Mouse (Mus musculus): Measurements from ENCODE around the gene Fscn2. TPM values are rescaled to one million over a fixed set of nuclear protein-coding genes. Genes with fewer than 3 reads are reported as not detected.
A peak's percentile ranks its signal among the peaks of the same experiment; 100 is the strongest.

The Fscn2 gene
- polyA plus RNA-seq (2016; fragmentation: Nextera tagmentation; extraction: Ambion mirVana) = 1.2 and 1.3 TPM in 2 replicates

DNA sequence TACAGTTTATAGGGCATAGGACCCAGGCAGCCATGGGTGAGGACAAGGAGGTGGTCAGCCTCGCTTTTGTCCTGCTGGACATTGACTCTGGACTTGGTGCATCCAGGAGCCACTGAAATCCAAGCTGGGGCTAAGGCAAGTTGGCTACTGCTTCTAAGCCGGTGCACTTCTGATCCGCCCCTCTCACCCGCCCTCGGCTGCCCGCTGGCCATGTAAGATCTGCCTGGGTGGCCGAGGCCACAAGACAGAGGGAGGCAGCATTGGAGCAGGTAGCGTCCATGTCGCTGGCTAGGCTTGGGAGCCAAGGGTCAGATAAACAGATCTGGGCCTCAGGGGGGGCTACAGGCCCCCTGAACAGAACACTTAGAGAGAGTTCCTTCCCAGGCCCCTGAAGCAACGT lies at the start of gene Fscn2:
Gene Fscn2 (plus strand): TSS at position 240 of the 400 bp plus-strand sequence.
- Histone ChIP-seq H3K4me2 (replicated peaks) (no peak within 1 kb of the TSS), H3K36me3 (no peaks in the 10 kb centered on the region), H3K9me3 (replicated peaks) (no peaks in the 10 kb centered on the region), H3K27ac (no peak within 1 kb of the TSS), H3K9ac (0 out of 2 replicates have a peak within 1 kb of the TSS, but pooled peaks have one; percentile 13), H3K4me1 (peaks cover 54% of the 10 kb centered on the region), H3K4me3 (no peak within 1 kb of the TSS), H3K27me3 (peaks cover 3% of the 10 kb centered on the region; the same call in 1 of the 2 replicates)
- ATAC-seq (ENCODE audit: low FRiP score) = no peak
- 68% methylated on average over 10 of the region's 10 CpGs for WGBS

DNA sequence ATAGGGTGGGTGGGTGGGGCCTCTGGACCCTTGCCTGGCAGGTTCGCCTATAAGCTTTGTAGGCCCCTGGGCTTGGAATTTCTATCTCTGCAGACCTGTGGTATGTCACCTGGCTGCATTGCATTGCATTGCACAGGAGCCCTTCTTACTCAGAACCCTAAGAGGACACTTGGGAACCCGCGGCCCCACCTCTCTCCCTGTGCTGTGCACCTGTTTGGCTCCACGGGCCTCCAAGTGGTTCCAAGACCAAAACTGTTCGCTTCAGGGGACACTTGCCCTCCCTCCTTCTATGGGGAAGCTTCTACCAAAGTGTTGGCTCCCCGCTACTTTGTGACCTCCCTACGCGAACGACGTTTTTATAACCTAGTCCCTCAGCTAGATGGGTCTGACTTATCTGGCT lies 49.8 kb upstream of the Fscn2 start:
- no peak for ATAC-seq (ENCODE audit: low FRiP score)
- H3K4me3 ChIP-seq = peak overlapping the region; percentile 36
- peak overlapping the region; percentile 73 for H3K4me2 ChIP-seq (replicated peaks)
- WGBS = 44% methylated on average over 10 of the region's 10 CpGs
- H3K9ac ChIP-seq = peak overlapping the region; percentile 68
- H3K9me3 ChIP-seq (replicated peaks) = no peaks in the 10 kb centered on the region
- H3K27me3 ChIP-seq = peaks cover 8% of the 10 kb centered on the region
- H3K36me3 ChIP-seq = no peaks in the 10 kb centered on the region
- H3K27ac ChIP-seq = peak overlapping the region; percentile 93
- H3K4me1 ChIP-seq = peaks cover 54% of the 10 kb centered on the region

GRCm38 (mm10) chr11:120312069-120312468 lies 49.3 kb upstream of the Fscn2 start:
- WGBS = 79% methylated on average over 6 of the region's 6 CpGs
- peaks cover 5% of the 10 kb centered on the region; the same call in 1 of the 2 replicates for H3K27me3 ChIP-seq
- no peak overlapping the region for H3K4me3 ChIP-seq
- 0 out of 2 replicates have a peak overlapping the region, but pooled peaks have one; percentile 93 for H3K27ac ChIP-seq
- H3K4me2 ChIP-seq (replicated peaks) = 0 out of 2 replicates have a peak overlapping the region, but pooled peaks have one; percentile 4
- H3K4me1 ChIP-seq = peaks cover 54% of the 10 kb centered on the region
- no peak overlapping the region for H3K9ac ChIP-seq
- H3K9me3 ChIP-seq (replicated peaks) = no peaks in the 10 kb centered on the region
- no peaks in the 10 kb centered on the region for H3K36me3 ChIP-seq
- no peak for ATAC-seq (ENCODE audit: low FRiP score)

DNA sequence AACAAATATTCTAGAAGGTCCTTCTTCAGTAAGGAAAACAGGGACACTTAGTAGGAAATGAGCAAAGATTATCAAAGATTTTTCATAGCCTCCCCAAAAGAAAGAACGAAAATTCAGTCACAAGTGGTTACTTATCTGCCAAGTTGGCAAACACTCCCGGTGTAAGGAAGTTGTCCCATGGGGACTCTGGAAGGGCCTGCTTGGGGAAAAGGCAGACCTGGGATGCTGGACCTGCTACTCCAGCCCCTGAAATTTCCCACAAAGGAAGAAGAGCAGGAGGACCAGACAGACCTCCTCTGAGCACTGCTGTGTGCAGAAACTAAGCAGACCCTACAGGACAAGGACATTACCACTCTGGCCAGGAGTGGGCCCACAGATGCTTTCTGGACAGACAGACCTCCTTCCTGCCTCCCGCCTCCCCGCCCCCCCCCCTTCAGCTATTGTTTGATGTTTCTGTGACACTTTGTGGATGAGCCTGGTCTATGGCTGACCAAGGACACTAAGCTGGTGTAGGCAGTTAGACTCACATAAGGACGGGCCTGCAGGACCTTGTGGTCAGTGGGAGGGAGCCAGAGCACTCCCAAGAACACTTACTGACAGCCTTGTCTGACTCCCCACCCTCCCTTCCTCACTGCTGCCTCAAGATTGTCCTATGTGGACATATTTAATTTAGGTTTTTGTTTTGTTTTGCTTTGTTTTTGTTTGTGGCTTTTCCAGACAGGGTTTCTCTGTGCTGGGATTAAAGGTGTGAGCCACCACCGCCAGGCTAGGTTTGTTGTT lies 47.2 kb upstream of the Fscn2 start:
- no peak overlapping the region for H3K4me2 ChIP-seq (replicated peaks)
- 49% methylated on average over 6 of the region's 6 CpGs for WGBS
- peaks cover 45% of the 10 kb centered on the region for H3K4me1 ChIP-seq
- no peak for ATAC-seq (ENCODE audit: low FRiP score)
- H3K27me3 ChIP-seq = 0 out of 2 replicates have a peak, but pooled peaks cover under 1% of the 10 kb centered on the region
- no peaks in the 10 kb centered on the region for H3K36me3 ChIP-seq
- no peaks in the 10 kb centered on the region for H3K9me3 ChIP-seq (replicated peaks)
- H3K27ac ChIP-seq = peak overlapping the region; percentile 97; the same call in 1 of the 2 replicates
- H3K9ac ChIP-seq = no peak overlapping the region
- no peak overlapping the region for H3K4me3 ChIP-seq

DNA sequence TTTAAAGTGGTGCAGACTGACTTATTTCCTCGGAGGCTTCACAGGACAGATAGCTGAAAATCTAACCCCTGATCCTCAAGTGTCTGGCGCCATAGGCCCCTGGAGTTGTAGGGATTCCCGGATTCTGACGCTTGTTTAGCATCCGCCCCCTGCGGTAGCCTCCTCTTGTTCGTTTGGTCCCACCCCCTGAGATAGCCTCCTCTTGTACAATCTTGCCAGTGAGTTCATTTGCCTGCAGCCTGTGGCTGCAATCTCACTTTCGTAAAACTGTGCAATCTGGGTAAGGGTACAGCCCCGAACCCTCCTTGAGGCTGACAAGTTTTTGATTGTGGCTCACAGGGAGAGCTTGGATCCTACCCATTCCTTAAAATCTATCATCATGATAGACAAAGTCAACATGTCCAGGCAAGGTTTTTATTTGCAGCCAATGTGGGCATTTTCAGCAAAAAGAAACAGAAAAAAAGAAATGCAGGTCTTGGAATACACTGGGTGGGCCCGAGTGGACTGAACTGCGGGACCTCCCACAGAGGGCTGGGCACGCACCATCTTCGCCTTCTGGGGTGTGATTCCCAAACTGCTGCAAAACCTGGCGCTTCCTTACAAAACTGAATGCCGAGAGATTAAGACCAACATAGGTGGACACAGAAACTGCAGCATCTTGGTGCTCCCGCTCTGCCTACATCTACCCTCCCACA lies 46.5 kb upstream of the Fscn2 start:
- H3K27me3 ChIP-seq = no peaks in the 10 kb centered on the region
- peaks cover 45% of the 10 kb centered on the region for H3K4me1 ChIP-seq
- WGBS = 43% methylated on average over 16 of the region's 16 CpGs
- ATAC-seq (ENCODE audit: low FRiP score) = no peak
- H3K9ac ChIP-seq = peak overlapping the region; percentile 71
- H3K4me2 ChIP-seq (replicated peaks) = peak overlapping the region; percentile 83
- H3K9me3 ChIP-seq (replicated peaks) = no peaks in the 10 kb centered on the region
- H3K27ac ChIP-seq = peak overlapping the region; percentile 97
- H3K4me3 ChIP-seq = peak overlapping the region; percentile 43; the same call in 1 of the 2 replicates
- H3K36me3 ChIP-seq = no peaks in the 10 kb centered on the region

DNA sequence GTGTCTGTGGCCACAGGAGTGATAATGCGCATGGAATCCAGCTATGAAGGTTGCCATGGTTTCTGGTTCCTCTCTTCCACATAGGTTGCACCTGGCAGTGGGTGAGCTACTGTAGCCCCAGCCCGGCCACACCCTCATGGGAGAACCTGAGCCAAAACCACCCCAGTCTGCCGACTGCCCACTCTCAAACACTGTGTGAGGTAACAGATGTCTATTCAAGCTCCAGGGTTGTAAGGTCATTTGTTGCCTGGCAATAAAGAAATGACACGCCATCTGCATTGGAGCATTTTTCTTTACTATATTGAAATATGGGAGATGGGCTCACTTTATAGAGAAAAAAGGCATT lies 45.9 kb upstream of the Fscn2 start:
- H3K36me3 ChIP-seq = no peaks in the 10 kb centered on the region
- peak overlapping the region; percentile 71 for H3K9ac ChIP-seq
- ATAC-seq (ENCODE audit: low FRiP score) = no peak
- H3K27me3 ChIP-seq = no peaks in the 10 kb centered on the region
- H3K27ac ChIP-seq = peak overlapping the region; percentile 97
- WGBS = 21% methylated on average over 4 of the region's 4 CpGs
- peak overlapping the region; percentile 83 for H3K4me2 ChIP-seq (replicated peaks)
- peaks cover 43% of the 10 kb centered on the region for H3K4me1 ChIP-seq
- peak overlapping the region; percentile 43 for H3K4me3 ChIP-seq
- no peaks in the 10 kb centered on the region for H3K9me3 ChIP-seq (replicated peaks)

DNA sequence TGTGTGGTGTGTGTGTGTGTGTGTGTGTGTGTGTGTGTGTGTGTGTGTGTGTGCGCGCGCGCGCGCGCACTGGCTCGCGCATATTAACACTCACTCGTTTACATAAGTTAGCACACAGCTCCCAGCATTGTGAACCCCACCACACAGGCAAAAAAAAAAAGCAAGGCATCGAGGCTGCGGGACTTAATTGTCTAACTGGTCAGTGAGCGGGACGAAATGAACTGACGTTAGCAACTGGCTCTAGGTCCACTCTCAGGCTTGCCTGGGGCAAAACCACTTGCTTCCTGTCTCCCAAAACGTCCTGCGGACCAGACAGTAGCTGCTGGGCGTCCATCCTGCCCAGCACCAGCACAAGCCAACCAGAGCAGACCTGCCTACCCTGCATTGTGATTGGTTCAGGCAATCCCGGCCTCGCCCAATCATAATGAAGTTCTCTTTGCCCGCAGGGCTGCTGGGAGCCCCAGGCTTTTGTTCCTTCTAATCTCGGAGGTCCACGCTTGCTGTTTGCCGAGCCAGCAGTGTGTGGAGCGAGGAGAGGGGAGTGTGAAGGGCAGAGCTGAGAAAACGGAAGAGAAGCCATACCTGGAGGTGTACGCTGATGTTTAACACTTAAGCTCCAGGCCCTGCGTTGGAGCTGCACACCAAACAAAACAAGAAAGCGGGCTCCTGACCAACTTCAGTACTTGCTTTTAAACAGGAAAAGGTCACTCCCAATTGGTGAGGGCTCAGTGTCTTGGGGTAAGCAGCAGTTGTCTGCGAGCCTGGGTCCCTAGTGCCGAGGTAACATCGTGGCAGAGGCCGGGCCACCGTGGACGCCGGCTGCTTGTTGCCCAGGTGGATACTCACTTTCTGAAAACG lies 45.3 kb upstream of the Fscn2 start:
- peak overlapping the region; percentile 83 for H3K4me2 ChIP-seq (replicated peaks)
- H3K27me3 ChIP-seq = no peaks in the 10 kb centered on the region
- peak; percentile 97 for ATAC-seq (ENCODE audit: low FRiP score)
- peak overlapping the region; percentile 71 for H3K9ac ChIP-seq
- H3K4me1 ChIP-seq = peaks cover 39% of the 10 kb centered on the region
- 4% methylated on average over 37 of the region's 37 CpGs for WGBS
- no peaks in the 10 kb centered on the region for H3K9me3 ChIP-seq (replicated peaks)
- H3K27ac ChIP-seq = peak overlapping the region; percentile 97
- peak overlapping the region; percentile 43 for H3K4me3 ChIP-seq
- H3K36me3 ChIP-seq = no peaks in the 10 kb centered on the region

DNA sequence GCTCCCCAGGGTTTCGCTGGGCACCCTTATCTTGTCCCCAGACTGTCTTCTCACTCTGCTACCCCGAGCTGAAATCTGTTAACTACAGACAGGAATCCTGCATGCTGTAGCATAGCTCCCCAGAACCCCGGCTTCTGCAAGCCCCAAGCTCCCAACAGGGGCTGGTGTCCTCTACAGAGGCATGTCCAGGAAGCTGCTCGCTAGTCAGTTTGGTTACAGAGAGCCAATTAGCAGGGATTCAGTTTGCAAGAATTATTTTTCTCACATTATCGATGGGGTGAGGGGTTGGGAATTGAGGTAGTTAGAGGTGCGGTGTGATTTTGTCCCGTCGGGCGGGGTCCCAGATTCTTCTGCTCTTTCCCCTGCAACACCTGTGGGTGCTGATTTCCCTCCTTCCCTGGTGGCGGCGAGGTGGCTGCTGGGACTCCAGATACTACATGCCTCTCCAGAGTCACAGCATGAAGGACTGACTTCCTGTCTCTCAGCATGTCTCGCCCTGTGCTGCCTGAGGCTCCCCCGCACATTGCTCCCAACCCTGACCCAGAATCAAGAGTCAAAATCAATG lies 44.6 kb upstream of the Fscn2 start:
- WGBS = 24% methylated on average over 13 of the region's 13 CpGs
- no peak; the same call in 1 of the 2 replicates for ATAC-seq (ENCODE audit: low FRiP score)

GRCm38 (mm10) chr11:120317456-120317855 lies 43.9 kb upstream of the Fscn2 start:
- H3K4me3 ChIP-seq = peak overlapping the region; percentile 43; the same call in 1 of the 2 replicates
- H3K36me3 ChIP-seq = no peaks in the 10 kb centered on the region
- H3K27me3 ChIP-seq = no peaks in the 10 kb centered on the region
- 60% methylated on average over 7 of the region's 7 CpGs for WGBS
- ATAC-seq (ENCODE audit: low FRiP score) = no peak
- H3K9ac ChIP-seq = peak overlapping the region; percentile 71
- peak overlapping the region; percentile 83 for H3K4me2 ChIP-seq (replicated peaks)
- H3K9me3 ChIP-seq (replicated peaks) = no peaks in the 10 kb centered on the region
- peak overlapping the region; percentile 97 for H3K27ac ChIP-seq
- H3K4me1 ChIP-seq = peaks cover 28% of the 10 kb centered on the region

More for the DNA sequence above, 44.6 kb upstream of the Fscn2 start:
- H3K4me1 ChIP-seq = peaks cover 32% of the 10 kb centered on the region
- H3K4me3 ChIP-seq = peak overlapping the region; percentile 43
- H3K27ac ChIP-seq = peak overlapping the region; percentile 97
- no peaks in the 10 kb centered on the region for H3K36me3 ChIP-seq
- H3K9ac ChIP-seq = peak overlapping the region; percentile 71
- H3K9me3 ChIP-seq (replicated peaks) = no peaks in the 10 kb centered on the region
- H3K27me3 ChIP-seq = no peaks in the 10 kb centered on the region
- peak overlapping the region; percentile 83 for H3K4me2 ChIP-seq (replicated peaks)

DNA sequence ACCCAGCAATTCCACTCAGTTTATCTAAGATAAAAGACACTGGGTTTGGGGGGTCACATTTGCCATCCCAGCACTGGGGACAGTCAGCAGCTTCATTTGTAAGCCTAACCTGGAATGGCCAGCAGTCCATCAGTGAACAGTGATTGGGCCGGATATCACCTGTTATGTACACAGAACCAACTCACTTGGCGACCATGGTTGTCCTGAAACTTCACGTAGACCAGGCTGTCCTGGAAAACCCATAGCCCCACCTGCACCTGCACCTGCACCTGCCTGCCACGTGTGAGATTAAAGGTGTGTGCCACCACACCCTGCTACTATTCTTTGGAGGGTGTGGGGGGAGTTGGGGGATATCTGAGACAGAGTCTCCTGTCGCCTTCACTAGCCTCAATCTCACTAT lies 42.0 kb upstream of the Fscn2 start:
- ATAC-seq (ENCODE audit: low FRiP score) = no peak
- no peaks in the 10 kb centered on the region for H3K36me3 ChIP-seq
- 91% methylated on average over 5 of the region's 5 CpGs for WGBS
- H3K9ac ChIP-seq = no peak overlapping the region
- no peaks in the 10 kb centered on the region for H3K9me3 ChIP-seq (replicated peaks)
- H3K27ac ChIP-seq = no peak overlapping the region
- H3K27me3 ChIP-seq = no peaks in the 10 kb centered on the region
- H3K4me1 ChIP-seq = peaks cover 25% of the 10 kb centered on the region
- H3K4me3 ChIP-seq = no peak overlapping the region
- no peak overlapping the region for H3K4me2 ChIP-seq (replicated peaks)

DNA sequence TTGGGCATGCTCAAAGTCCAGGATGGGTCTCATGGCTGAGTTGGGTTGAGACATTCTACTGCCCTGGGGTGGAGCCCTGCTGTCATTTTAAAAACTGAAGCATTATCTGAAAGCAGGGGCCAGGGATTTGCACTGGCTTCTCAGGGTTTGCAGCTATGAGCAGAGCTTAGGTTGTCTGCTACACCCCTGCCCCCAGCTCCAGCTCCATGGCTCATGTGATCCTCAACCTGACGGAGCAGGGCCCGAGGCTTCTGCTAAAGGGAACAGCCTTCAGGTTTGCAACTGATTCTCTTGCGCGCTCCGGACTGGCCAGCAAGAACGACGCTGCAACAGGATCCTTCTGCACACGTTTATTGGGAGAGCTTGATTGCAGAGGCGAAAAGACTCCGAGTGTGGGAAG lies 41.2 kb upstream of the Fscn2 start:
- no peaks in the 10 kb centered on the region for H3K27me3 ChIP-seq
- H3K27ac ChIP-seq = no peak overlapping the region
- H3K9me3 ChIP-seq (replicated peaks) = no peaks in the 10 kb centered on the region
- peaks cover 17% of the 10 kb centered on the region for H3K4me1 ChIP-seq
- no peaks in the 10 kb centered on the region for H3K36me3 ChIP-seq
- no peak overlapping the region for H3K4me2 ChIP-seq (replicated peaks)
- no peak overlapping the region for H3K4me3 ChIP-seq
- 96% methylated on average over 10 of the region's 10 CpGs for WGBS
- no peak for ATAC-seq (ENCODE audit: low FRiP score)
- H3K9ac ChIP-seq = no peak overlapping the region
